Mouse (Mus musculus): ENCODE results near the gene St3gal5.
"Not testable (repeated sequence)": the region's sequence is repeated elsewhere in the genome, so short reads cannot be mapped to it uniquely, and the experiment has no call there.

St3gal5 gene

GRCm38 (mm10) chr6:72097181-72097995 lies at the start of gene St3gal5:
TSS of gene St3gal5 (plus strand) at chr6:72097592.
- DNase-seq: peak; percentile 94 to 95

GRCm38 (mm10) chr6:72048643-72049042 lies 48.7 kb upstream of the St3gal5 start:
- DNase-seq: no peak

GRCm38 (mm10) chr6:72049941-72050340 lies 47.5 kb upstream of the St3gal5 start:
- DNase-seq: no peak

- DNase-seq: peak; percentile 17 to 25
These were observed 46.6 kb upstream of the St3gal5 start for GRCm38 (mm10) chr6:72050827-72051226.

GRCm38 (mm10) chr6:72051247-72051646 lies 46.1 kb upstream of the St3gal5 start:
- DNase-seq: no peak

GRCm38 (mm10) chr6:72051757-72052156 lies 45.6 kb upstream of the St3gal5 start:
- no peak for DNase-seq

GRCm38 (mm10) chr6:72056548-72056947 lies 40.8 kb upstream of the St3gal5 start:
- DNase-seq: no peak

- DNase-seq: peak in 1 of 2 experiments; percentile 13
These were observed 38.9 kb upstream of the St3gal5 start for GRCm38 (mm10) chr6:72058398-72058889.

- not testable (repeated sequence) for DNase-seq
These were observed 36.7 kb upstream of the St3gal5 start for GRCm38 (mm10) chr6:72060677-72061076.

GRCm38 (mm10) chr6:72063718-72064117 lies 33.7 kb upstream of the St3gal5 start:
- DNase-seq: no peak

- DNase-seq: no peak
These were observed 31.4 kb upstream of the St3gal5 start for GRCm38 (mm10) chr6:72065988-72066387.

- DNase-seq: no peak
These were observed 29.0 kb upstream of the St3gal5 start for GRCm38 (mm10) chr6:72068436-72068835.

GRCm38 (mm10) chr6:72071281-72071870 lies 26.0 kb upstream of the St3gal5 start:
- no peak for DNase-seq

- no peak for DNase-seq
These were observed 23.6 kb upstream of the St3gal5 start for GRCm38 (mm10) chr6:72073781-72074180.

- DNase-seq: no peak
These were observed 20.9 kb upstream of the St3gal5 start for GRCm38 (mm10) chr6:72076512-72076911.

- DNase-seq: no peak
These were observed 19.2 kb upstream of the St3gal5 start for GRCm38 (mm10) chr6:72078178-72078577.

GRCm38 (mm10) chr6:72081318-72082024 lies 15.9 kb upstream of the St3gal5 start:
- DNase-seq: peak; percentile 44 to 57

GRCm38 (mm10) chr6:72087402-72087801 lies 10.0 kb upstream of the St3gal5 start:
- DNase-seq: no peak

- no peak for DNase-seq
These were observed 7.5 kb upstream of the St3gal5 start for GRCm38 (mm10) chr6:72089865-72090264.

GRCm38 (mm10) chr6:72091007-72091406 lies 6.4 kb upstream of the St3gal5 start:
- no peak for DNase-seq

GRCm38 (mm10) chr6:72093121-72093520 lies 4.3 kb upstream of the St3gal5 start:
- DNase-seq: no peak

GRCm38 (mm10) chr6:72096217-72096616 lies 1.2 kb upstream of the St3gal5 start:
- DNase-seq: no peak

- no peak for DNase-seq
These were observed 723 bp upstream of the St3gal5 start for GRCm38 (mm10) chr6:72096669-72097068.

Data from cerebellum, postnatal 14 days (tissue).